Mouse (Mus musculus) splenic B cell, adult 2 months (primary cell): ENCODE measurements around the gene Jarid2.
"Not testable (repeated sequence)": the region's sequence is repeated elsewhere in the genome, so short reads cannot be mapped to it uniquely, and the experiment has no call there.

Experiments
- DNase-seq: peaks from one replicate; pipeline ENCODE4 v3.0.0-alpha.2; 2011; ENCODE audit warnings: low read depth, low spot score
- H3K27me3 ChIP-seq: 2 replicates; pipeline ENCODE4 v1.6.1; 2012; ENCODE audit warnings: mild to moderate bottlenecking, low read length, moderate library complexity, mixed read lengths; ENCODE audit not compliant: control insufficient read depth, poor library complexity, insufficient read depth, severe bottlenecking
- H3K36me3 ChIP-seq: 2 replicates; pipeline ENCODE4 v1.6.1; 2012; ENCODE audit warnings: mild to moderate bottlenecking, low read length, moderate library complexity, mixed read lengths; ENCODE audit not compliant: control insufficient read depth, poor library complexity, insufficient read depth, severe bottlenecking

Gene Jarid2

GRCm38 (mm10) chr13:44715187-44715885 is 13.9 kb upstream of the Jarid2 start:
- Histone ChIP-seq H3K36me3 (no peaks in the 10 kb centered on the region), H3K27me3 (no peaks in the 10 kb centered on the region)
- DNase-seq, result no peak

DNA sequence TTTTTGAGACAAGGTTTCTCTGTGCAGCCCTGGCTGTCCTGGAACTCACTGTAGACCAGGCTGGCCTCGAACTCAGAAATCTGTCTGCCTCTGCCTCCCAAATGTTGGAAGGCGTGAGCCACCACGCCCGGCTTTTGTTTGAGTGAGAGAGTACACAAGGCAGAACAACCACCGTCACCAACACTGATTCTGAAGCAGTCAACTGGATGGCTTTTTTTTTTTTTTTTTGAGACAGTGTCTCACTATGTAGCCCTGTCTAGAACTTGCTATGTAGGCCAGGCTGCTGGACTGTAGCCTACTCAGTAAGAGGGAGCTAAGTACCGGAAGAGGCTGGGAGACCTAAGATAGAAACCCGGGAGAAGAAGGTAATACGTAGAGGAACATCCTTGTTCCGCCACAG is 11.4 kb upstream of the Jarid2 start:
- Histone ChIP-seq H3K36me3 (no peaks in the 10 kb centered on the region), H3K27me3 (no peaks in the 10 kb centered on the region)
- DNase-seq, result no peak

GRCm38 (mm10) chr13:44718465-44718864 is 10.8 kb upstream of the Jarid2 start:
- H3K27me3 ChIP-seq, H3K36me3 ChIP-seq, DNase-seq: not testable (repeated sequence)

DNA sequence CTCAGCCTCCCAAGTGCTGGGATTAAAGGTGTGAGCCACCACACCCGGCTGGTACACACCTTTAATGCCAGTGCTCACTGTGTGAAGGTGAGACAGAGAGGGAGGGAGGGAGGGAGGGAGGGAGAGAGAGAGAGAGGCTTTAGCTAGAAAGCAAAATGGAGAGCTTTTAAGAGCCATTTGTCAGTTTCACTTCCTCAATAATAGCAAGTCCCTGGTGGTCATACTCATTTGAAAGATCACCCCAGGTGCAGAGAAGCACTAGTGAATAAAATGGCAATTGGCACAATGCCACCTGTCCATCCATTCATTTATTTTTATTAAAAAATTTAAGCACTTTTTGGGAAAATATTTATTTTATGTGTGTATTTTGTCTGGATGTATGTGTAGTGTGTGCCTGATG is 9.2 kb upstream of the Jarid2 start:
- peak; percentile 74 for DNase-seq
- H3K36me3 ChIP-seq, result no peaks in the 10 kb centered on the region

DNA sequence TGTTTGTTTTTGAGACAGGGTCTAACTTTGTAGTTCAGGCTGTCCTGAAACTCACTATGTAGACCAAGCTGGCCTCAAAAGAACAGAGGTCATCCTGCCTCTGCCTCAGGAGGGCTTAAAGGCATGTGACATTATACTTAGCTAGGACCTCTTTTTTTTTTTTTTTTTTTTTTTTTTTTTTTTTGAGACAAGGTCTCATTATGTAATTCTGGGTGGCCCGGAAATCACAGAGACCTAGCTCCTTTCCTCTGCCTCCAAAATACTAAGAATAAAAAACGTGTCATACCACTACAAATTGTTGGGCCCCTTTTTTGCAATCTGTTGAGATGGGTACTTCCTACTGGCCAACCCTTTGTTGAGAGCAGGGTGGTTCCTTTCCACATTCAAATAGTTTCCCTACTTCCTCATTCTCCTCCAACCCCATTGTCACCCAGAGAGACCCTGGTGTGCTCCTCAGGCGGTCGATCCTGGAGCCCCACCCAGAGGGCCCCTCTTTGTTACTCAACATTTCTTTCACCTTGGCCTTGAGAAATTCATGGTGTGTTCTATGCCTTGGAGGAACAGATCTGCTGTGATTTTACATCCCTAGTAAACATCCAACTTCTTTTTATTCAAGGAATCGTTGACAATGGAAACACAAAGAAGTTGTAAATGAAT is 7.3 kb upstream of the Jarid2 start:
- peak; percentile 34 for DNase-seq
- H3K27me3 ChIP-seq, result no peaks in the 10 kb centered on the region
- no peaks in the 10 kb centered on the region for H3K36me3 ChIP-seq

More for the DNA sequence above, 9.2 kb upstream of the Jarid2 start:
- H3K27me3 ChIP-seq, result no peaks in the 10 kb centered on the region

GRCm38 (mm10) chr13:44723522-44723921 is 5.8 kb upstream of the Jarid2 start:
- DNase-seq, H3K36me3 ChIP-seq, H3K27me3 ChIP-seq: not testable (repeated sequence)

- no peaks in the 10 kb centered on the region for H3K36me3 ChIP-seq
- no peaks in the 10 kb centered on the region for H3K27me3 ChIP-seq
- DNase-seq, result no peak
Measured at GRCm38 (mm10) chr13:44728145-44728880, 961 bp upstream of the Jarid2 start.

- no peaks in the 10 kb centered on the region for H3K36me3 ChIP-seq
- H3K27me3 ChIP-seq, result no peaks in the 10 kb centered on the region
- DNase-seq, result peak; percentile 96
Measured at GRCm38 (mm10) chr13:44730146-44730864, 1.0 kb downstream of the Jarid2 start.

- H3K36me3 ChIP-seq, result no peaks in the 10 kb centered on the region
- H3K27me3 ChIP-seq, result no peaks in the 10 kb centered on the region
- DNase-seq, result peak; percentile 90
Measured at GRCm38 (mm10) chr13:44730939-44731551, 1.8 kb downstream of the Jarid2 start.

- no peaks in the 10 kb centered on the region for H3K27me3 ChIP-seq
- no peaks in the 10 kb centered on the region for H3K36me3 ChIP-seq
- peak; percentile 24 for DNase-seq
Measured at GRCm38 (mm10) chr13:44731727-44732441, 2.6 kb downstream of the Jarid2 start.

GRCm38 (mm10) chr13:44732442-44732974 is 3.2 kb downstream of the Jarid2 start:
- Histone ChIP-seq H3K27me3 (no peaks in the 10 kb centered on the region), H3K36me3 (no peaks in the 10 kb centered on the region)
- DNase-seq, result peak; percentile 73

DNA sequence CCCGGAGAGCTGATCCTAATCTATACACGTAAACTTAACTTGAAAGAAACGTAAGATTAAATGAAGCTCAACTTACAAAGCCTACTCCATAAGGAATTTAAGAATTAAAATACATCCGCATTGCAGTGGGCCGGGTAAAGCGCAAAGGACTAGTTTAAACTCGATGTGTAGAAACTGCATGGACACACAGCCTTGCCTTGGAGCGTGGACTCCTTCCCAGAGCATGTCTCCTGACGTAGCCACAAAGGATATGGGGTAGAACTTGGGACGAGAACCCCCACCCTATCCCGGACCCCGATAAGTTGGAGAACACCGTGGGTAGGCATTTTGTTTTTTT is 3.7 kb downstream of the Jarid2 start:
- Histone ChIP-seq H3K36me3 (no peaks in the 10 kb centered on the region), H3K27me3 (no peaks in the 10 kb centered on the region)
- no peak for DNase-seq

GRCm38 (mm10) chr13:44733373-44734111 is 4.3 kb downstream of the Jarid2 start:
- Histone ChIP-seq H3K27me3 (no peaks in the 10 kb centered on the region), H3K36me3 (no peaks in the 10 kb centered on the region)
- DNase-seq, result peak; percentile 93
